Mouse (Mus musculus): ENCODE data around the gene Krtap5-5.

DNA sequence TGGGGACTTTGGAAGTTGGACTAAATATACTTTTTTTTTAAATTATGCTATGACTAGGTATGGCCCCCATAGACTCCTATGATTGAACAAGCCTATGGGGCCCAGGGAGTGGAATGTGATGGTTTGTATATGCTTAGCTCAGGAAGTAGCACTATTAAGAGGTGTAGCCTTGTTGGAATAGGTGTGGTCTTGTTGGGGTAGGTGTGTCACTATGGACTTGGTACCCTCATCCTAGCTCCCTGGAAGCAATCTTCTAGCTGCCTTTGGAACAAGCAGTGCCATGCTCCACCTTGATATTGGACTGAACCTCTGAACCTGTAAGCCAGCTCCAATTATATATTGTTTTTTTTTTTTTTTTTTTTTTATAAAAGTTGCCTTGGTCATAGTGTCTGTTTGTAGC lies 24.3 kb downstream of the Krtap5-5 start:
- TF ChIP-seq CTCF (IDR thresholded peaks at IDR 0.05; ENCODE audit: borderline replicate concordance, insufficient read depth, low read length) (no peak), POLR2A (IDR thresholded peaks at IDR 0.05; ENCODE audit: low read depth, low read length) (no peak)

Data from embryonic fibroblast, embryonic 13.5 days (primary cell).